Comparison of ENCODE assay signal across 10 mouse cellular contexts in the genomic region with DNA sequence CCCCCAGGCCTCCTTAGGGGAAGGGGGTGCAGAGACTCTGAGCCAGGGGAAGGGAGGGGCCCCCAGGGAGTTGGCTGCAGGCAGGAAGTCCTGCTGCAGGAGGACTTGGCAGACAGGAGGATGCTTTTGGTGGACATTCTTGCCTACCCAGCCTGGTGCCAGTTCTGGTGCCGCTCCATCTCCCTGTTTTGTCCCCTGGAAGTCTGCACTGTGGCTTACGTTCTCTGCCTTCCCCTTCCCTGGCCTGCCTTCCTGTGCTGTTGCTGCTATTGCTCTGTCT. TPM values are rescaled to one million over a fixed set of nuclear protein-coding genes. Genes with fewer than 3 reads are reported as not detected.
DNase-seq lines count a peak whose midpoint lies in the region; ATAC-seq and TF ChIP-seq lines count a peak whose summit lies in the region.
"Had no signal": no experiment of that assay in that cellular context is flagged by ENCODE, and none has a peak within 500 bp of the region (broad histone marks: within the 10 kb centered on the region; RNA-seq: fewer than 3 reads in every experiment).

No protein-coding gene starts in this region.

- H3K4me3 ChIP-seq in gastrocnemius, adult 2 months, result no peak overlapping the region
- H3K4me3 ChIP-seq in lung, postnatal 0 days (ENCODE audit: low read depth, low read length), result no peak overlapping the region
- H3K4me3 ChIP-seq in heart, embryonic 16.5 days (ENCODE audit: low read length), result no peak overlapping the region
- H3K4me3 ChIP-seq in stomach, embryonic 16.5 days (replicated peaks; ENCODE audit: low read length), result no peak overlapping the region
- H3K4me3 ChIP-seq: forebrain, embryonic 12.5 days had no signal

- DNase-seq in gastrocnemius, adult 2 months, result peak; percentile 45
- DNase-seq in gastrocnemius, postnatal 10 days, result no peak
- peak; percentile 32 for DNase-seq in lung, postnatal 0 days (ENCODE audit: low spot score)
- no peak for DNase-seq in lung, postnatal 25 days (ENCODE audit: low spot score)
- DNase-seq in c-Kit-positive CD71-positive TER-119-positive erythroid progenitor cells, embryonic 14.5 days (ENCODE audit: low spot score), result no peak
- DNase-seq: B cell, adult 2 months had no signal

- peak overlapping the region; percentile 65 for H3K27ac ChIP-seq in gastrocnemius, adult 2 months
- H3K27ac ChIP-seq in lung, postnatal 0 days (ENCODE audit: low read length), result no peak overlapping the region; the same call in 1 of the 2 replicates
- peak overlapping the region; percentile 50 for H3K27ac ChIP-seq in heart, embryonic 16.5 days (ENCODE audit: low read length)
- H3K27ac ChIP-seq in stomach, embryonic 16.5 days (ENCODE audit: low read length), result no peak overlapping the region; the same call in 1 of the 2 replicates
- H3K27ac ChIP-seq: forebrain, embryonic 12.5 days had no signal

- H3K36me3 ChIP-seq in lung, postnatal 0 days (ENCODE audit: insufficient read depth, low read length), result peaks cover 12% of the 10 kb centered on the region; the same call in 1 of the 2 replicates
- peaks cover 15% of the 10 kb centered on the region for H3K36me3 ChIP-seq in heart, embryonic 16.5 days (ENCODE audit: control insufficient read depth, insufficient read depth)
- peaks cover 4% of the 10 kb centered on the region; the same call in 1 of the 2 replicates for H3K36me3 ChIP-seq in stomach, embryonic 16.5 days (ENCODE audit: control insufficient read depth, insufficient read depth, low read length)

- TF ChIP-seq CTCF in gastrocnemius, adult 2 months (IDR thresholded peaks at IDR 0.05), result no peak
- no peak for TF ChIP-seq CTCF in lung, postnatal 0 days (IDR thresholded peaks at IDR 0.05)

- no peak for TF ChIP-seq EP300 in lung, postnatal 0 days (IDR thresholded peaks at IDR 0.05)

- H3K9me3 ChIP-seq in lung, postnatal 0 days (ENCODE audit: low read length), result no peaks in the 10 kb centered on the region
- H3K9me3 ChIP-seq in heart, embryonic 16.5 days (replicated peaks; ENCODE audit: control insufficient read depth, low read length), result peaks cover 4% of the 10 kb centered on the region
- no peaks in the 10 kb centered on the region for H3K9me3 ChIP-seq in stomach, embryonic 16.5 days (replicated peaks; ENCODE audit: control insufficient read depth, low read length)
- H3K9me3 ChIP-seq: forebrain, embryonic 12.5 days had no signal

- H3K4me1 ChIP-seq in lung, postnatal 0 days (ENCODE audit: insufficient read depth, low read depth, low read length), result peaks cover 8% of the 10 kb centered on the region; the same call in 1 of the 2 replicates
- H3K4me1 ChIP-seq in heart, embryonic 16.5 days (ENCODE audit: control insufficient read depth, insufficient read depth, low read length), result peaks cover 28% of the 10 kb centered on the region
- H3K4me1 ChIP-seq in stomach, embryonic 16.5 days (ENCODE audit: control insufficient read depth, insufficient read depth, low read length), result peaks cover 22% of the 10 kb centered on the region

- ATAC-seq in lung, postnatal 0 days, result no peak
- ATAC-seq in heart, embryonic 16.5 days (replicated peaks; ENCODE audit: extremely low read depth, insufficient read depth, low FRiP score), result no peak
- ATAC-seq in stomach, embryonic 16.5 days (ENCODE audit: insufficient read depth, low FRiP score), result no peak
- no peak for ATAC-seq in monocyte, adult 5-6 weeks (replicated peaks; ENCODE audit: insufficient number of reproducible peaks, low FRiP score, low TSS enrichment, poor library complexity, severe bottlenecking)

- intact Hi-C loops in gastrocnemius, adult 2 months (cut with DNase I), result loop anchor here (10.0 kb wide), 1 partner anchor 119 kb away; a partner anchor contains a TSS

- no peak overlapping the region for H3K4me2 ChIP-seq in lung, postnatal 0 days (replicated peaks; ENCODE audit: low read depth, low read length)
- no peak overlapping the region for H3K4me2 ChIP-seq in heart, embryonic 16.5 days (ENCODE audit: low read depth, low read length)
- H3K4me2 ChIP-seq in stomach, embryonic 16.5 days (ENCODE audit: low read depth, low read length), result no peak overlapping the region
- H3K4me2 ChIP-seq: forebrain, embryonic 12.5 days had no signal

- no peaks in the 10 kb centered on the region for H3K27me3 ChIP-seq in lung, postnatal 0 days (replicated peaks; ENCODE audit: insufficient read depth, low read length)
- no peaks in the 10 kb centered on the region for H3K27me3 ChIP-seq in heart, embryonic 16.5 days (ENCODE audit: control insufficient read depth, insufficient read depth, low read length)
- no peaks in the 10 kb centered on the region for H3K27me3 ChIP-seq in stomach, embryonic 16.5 days (ENCODE audit: control insufficient read depth, insufficient read depth, low read length)
- H3K27me3 ChIP-seq: forebrain, embryonic 12.5 days had no signal

- no peak overlapping the region for H3K9ac ChIP-seq in lung, postnatal 0 days (replicated peaks; ENCODE audit: low read depth)
- H3K9ac ChIP-seq in heart, embryonic 16.5 days (ENCODE audit: low read length), result 0 out of 2 replicates have a peak overlapping the region, but pooled peaks have one; percentile 11
- H3K9ac ChIP-seq in stomach, embryonic 16.5 days (ENCODE audit: low read length), result 0 out of 2 replicates have a peak overlapping the region, but pooled peaks have one; percentile 3
- H3K9ac ChIP-seq: forebrain, embryonic 12.5 days had no signal

- 47% methylated on average over 2 of the region's 2 CpGs for WGBS in lung, postnatal 0 days
- 36% methylated on average over 2 of the region's 2 CpGs for WGBS in heart, embryonic 16.5 days
- 79% methylated on average over 2 of the region's 2 CpGs for WGBS in stomach, embryonic 16.5 days

RNA-seq across cellular contexts. Expression of a gene that starts 12.7 kb away (rescaled TPM):
- 10 to 100 TPM in 1 of 2 experiments, 1 to 10 TPM in 1; 6.1 to 11.6 TPM for total RNA-seq in gastrocnemius, adult 2 months (2021)
- total RNA-seq in gastrocnemius, postnatal 10 days (2021), result 1 to 10 TPM; 7.6 to 9.8 TPM
- polyA plus RNA-seq in lung, postnatal 0 days (2015; fragmentation: Nextera tagmentation; extraction: Ambion mirVana), result 4.7 and 4.9 TPM in 2 replicates
- polyA plus RNA-seq in heart, embryonic 16.5 days (2015; fragmentation: Nextera tagmentation; extraction: Ambion mirVana), result 3.0 and 3.3 TPM in 2 replicates
- 2.5 and 3.2 TPM in 2 replicates for polyA plus RNA-seq in stomach, embryonic 16.5 days (2015; fragmentation: Nextera tagmentation; extraction: Ambion mirVana)
- total RNA-seq in monocyte, adult 5-6 weeks (2017), result 8.0 to 14.0 TPM (median 9.5 TPM) in 3 replicates

RNA-seq across cellular contexts. Expression of a gene that starts 53.5 kb away (rescaled TPM):
- total RNA-seq in gastrocnemius, adult 2 months (2021), result 1 to 10 TPM; 2.1 TPM
- 1 to 10 TPM; 4.6 to 6.9 TPM for total RNA-seq in gastrocnemius, postnatal 10 days (2021)
- 2.5 and 2.6 TPM in 2 replicates for polyA plus RNA-seq in lung, postnatal 0 days (2015; fragmentation: Nextera tagmentation; extraction: Ambion mirVana)
- polyA plus RNA-seq in heart, embryonic 16.5 days (2015; fragmentation: Nextera tagmentation; extraction: Ambion mirVana), result 4.7 and 4.9 TPM in 2 replicates
- polyA plus RNA-seq in stomach, embryonic 16.5 days (2015; fragmentation: Nextera tagmentation; extraction: Ambion mirVana), result 6.0 and 7.0 TPM in 2 replicates
- 1.4 to 10.7 TPM (median 3.1 TPM) in 3 replicates for total RNA-seq in monocyte, adult 5-6 weeks (2017)

RNA-seq across cellular contexts. Expression of a gene that starts 54.5 kb away (rescaled TPM):
- total RNA-seq in gastrocnemius, adult 2 months (2021), result 10 to 100 TPM; 24.7 to 28.9 TPM
- 10 to 100 TPM; 25.7 to 26.1 TPM for total RNA-seq in gastrocnemius, postnatal 10 days (2021)
- 11.4 and 12.7 TPM in 2 replicates for polyA plus RNA-seq in lung, postnatal 0 days (2015; fragmentation: Nextera tagmentation; extraction: Ambion mirVana)
- 24.7 and 25.2 TPM in 2 replicates for polyA plus RNA-seq in heart, embryonic 16.5 days (2015; fragmentation: Nextera tagmentation; extraction: Ambion mirVana)
- polyA plus RNA-seq in stomach, embryonic 16.5 days (2015; fragmentation: Nextera tagmentation; extraction: Ambion mirVana), result 47.0 and 48.3 TPM in 2 replicates
- 26.3 to 41.9 TPM (median 28.8 TPM) in 3 replicates for total RNA-seq in monocyte, adult 5-6 weeks (2017)

Comparison
In these comparisons a context has a peak if more than half of its experiments do, and no peak if none do; other contexts are left out.
1. DNase-seq: peak in gastrocnemius, adult 2 months (single experiment) and lung, postnatal 0 days (single experiment); none in gastrocnemius, postnatal 10 days (single experiment), lung, postnatal 25 days (single experiment) and c-Kit-positive CD71-positive TER-119-positive erythroid progenitor cells, embryonic 14.5 days (single experiment).
2. H3K27ac ChIP-seq: peak in gastrocnemius, adult 2 months (single experiment) and heart, embryonic 16.5 days (single experiment); none in lung, postnatal 0 days (single experiment) and stomach, embryonic 16.5 days (single experiment).